Mouse (Mus musculus) neural tube, embryonic 13.5 days (tissue): ENCODE measurements around the gene Bbx. TPM values are rescaled to one million over a fixed set of nuclear protein-coding genes. Genes with fewer than 3 reads are reported as not detected.

Experiments
- ATAC-seq: fragments of 200-750 bp; cut with Nextera tagmentation; 2 replicates; pipeline ENCODE4 v1.8.0; 2017; ENCODE audit warnings: low read depth, mild to moderate bottlenecking, moderate TSS enrichment, moderate library complexity
- H3K27ac ChIP-seq: fragments of 300-500 bp; sonication (generic); replicated peaks from 2 replicates; pipeline ENCODE4 v1.5.1; 2015; ENCODE audit warnings: moderate library complexity, mild to moderate bottlenecking, inconsistent platforms
- H3K27me3 ChIP-seq: fragments of 300-500 bp; sonication (generic); 2 replicates; pipeline ENCODE4 v1.6.1; 2015; ENCODE audit warnings: mild to moderate bottlenecking, inconsistent platforms
- H3K36me3 ChIP-seq: fragments of 300-500 bp; sonication (generic); 2 replicates; pipeline ENCODE4 v1.6.1; 2015; ENCODE audit warnings: mild to moderate bottlenecking, inconsistent platforms
- H3K4me1 ChIP-seq: fragments of 300-500 bp; sonication (generic); replicated peaks from 2 replicates; pipeline ENCODE4 v1.6.1; 2015; ENCODE audit warnings: inconsistent platforms
- H3K4me2 ChIP-seq: fragments of 300-500 bp; sonication (generic); 2 replicates; pipeline ENCODE4 v1.6.1; 2015; ENCODE audit warnings: inconsistent platforms, mild to moderate bottlenecking, moderate library complexity
- H3K4me3 ChIP-seq: fragments of 300-500 bp; sonication (generic); 2 replicates; pipeline ENCODE4 v1.5.1; 2015; ENCODE audit warnings: mild to moderate bottlenecking, inconsistent platforms
- H3K9ac ChIP-seq: fragments of 300-500 bp; sonication (generic); 2 replicates; pipeline ENCODE4 v1.6.1; 2015; ENCODE audit warnings: moderate library complexity, mild to moderate bottlenecking, inconsistent platforms
- H3K9me3 ChIP-seq: fragments of 300-500 bp; sonication (generic); 2 replicates; pipeline ENCODE4 v1.6.1; 2016; ENCODE audit warnings: inconsistent platforms
- WGBS: fragments of 180-500 bp; shearing (Covaris S2); methylation state at CpG from one replicate; pipeline ENCODE4 v1.1.7; 2015; 5-methylcytosine and 5-hydroxymethylcytosine counted together
- polyA plus RNA-seq: library from polyadenylated mRNA; unstranded; fragments of >200 nt; fragmentation: Nextera tagmentation; extraction: Ambion mirVana; gene quantifications from 2 replicates; pipeline ENCODE4 v1.2.1, GENCODE M21; 2015

Bbx gene
- polyA plus RNA-seq, 1 experiment from 2014 or later, result 21.2 TPM

DNA sequence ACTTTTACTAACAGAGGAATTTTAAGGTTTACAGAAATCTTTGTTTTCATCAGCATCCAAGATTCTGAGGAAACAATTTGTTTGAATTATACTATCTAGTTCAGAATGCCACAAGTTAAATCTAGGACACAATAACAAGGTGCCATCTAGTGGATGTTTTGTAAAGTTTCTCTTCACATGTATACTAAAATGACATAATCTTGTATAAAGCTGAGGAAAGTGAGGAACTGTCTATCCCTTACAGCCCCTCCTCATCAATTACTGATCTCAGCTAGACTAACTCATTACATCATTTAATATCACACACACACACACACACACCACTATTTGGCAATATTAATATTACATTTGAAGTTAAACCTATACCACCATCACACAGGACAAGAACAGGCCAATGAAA is 125.5 kb downstream of the Bbx start:
- no peaks in the 10 kb centered on the region for H3K4me1 ChIP-seq
- no peak overlapping the region for H3K9ac ChIP-seq
- no peaks in the 10 kb centered on the region for H3K27me3 ChIP-seq
- H3K4me3 ChIP-seq, result no peak overlapping the region
- peak; percentile 27; the same call in 1 of the 2 replicates for ATAC-seq
- no peaks in the 10 kb centered on the region for H3K9me3 ChIP-seq
- H3K27ac ChIP-seq, result no peak overlapping the region
- H3K36me3 ChIP-seq, result no peaks in the 10 kb centered on the region
- H3K4me2 ChIP-seq, result no peak overlapping the region

DNA sequence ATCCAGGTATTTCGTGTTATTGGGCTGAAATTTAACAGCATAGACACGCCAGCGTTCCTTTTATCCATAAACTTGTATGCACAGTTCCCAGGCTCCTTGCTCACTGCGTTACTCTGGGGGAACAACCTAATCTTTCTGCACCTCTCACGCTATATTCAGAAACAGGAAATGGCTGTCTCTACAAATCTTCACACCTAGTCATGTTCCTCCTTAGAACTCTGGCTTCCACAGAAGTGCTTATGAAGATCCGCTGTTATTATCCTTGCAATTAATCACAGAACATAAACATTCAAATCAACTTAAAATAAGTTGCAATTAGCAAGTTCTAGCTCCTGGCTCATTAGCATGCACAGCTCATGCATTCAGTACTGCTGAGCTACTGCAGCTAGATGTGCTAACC is 127.0 kb downstream of the Bbx start:
- ATAC-seq, result no peak
- H3K36me3 ChIP-seq, result no peaks in the 10 kb centered on the region
- no peaks in the 10 kb centered on the region for H3K9me3 ChIP-seq
- H3K4me3 ChIP-seq, result no peak overlapping the region
- no peak overlapping the region for H3K4me2 ChIP-seq
- H3K9ac ChIP-seq, result no peak overlapping the region
- no peak overlapping the region for H3K27ac ChIP-seq
- WGBS, result 87% methylated on average over 6 of the region's 6 CpGs
- no peaks in the 10 kb centered on the region for H3K4me1 ChIP-seq
- no peaks in the 10 kb centered on the region for H3K27me3 ChIP-seq

DNA sequence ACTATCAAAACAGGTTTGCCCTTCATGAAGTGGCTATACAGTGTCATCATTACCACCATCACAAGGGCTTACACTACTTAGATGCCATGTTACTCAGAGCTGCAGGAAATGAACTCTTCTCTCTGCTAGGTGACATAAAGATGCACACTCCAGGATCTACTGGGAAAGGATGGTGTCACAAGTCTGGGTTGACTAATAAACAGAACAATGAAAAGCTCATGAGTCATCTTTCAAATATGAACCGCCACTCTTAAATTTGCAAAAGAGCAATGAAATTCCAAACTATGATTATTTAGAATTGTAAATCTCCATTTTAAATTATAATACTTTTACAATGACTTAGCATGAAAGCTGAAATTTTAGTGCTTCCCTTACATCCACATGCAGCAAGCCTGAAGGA is 129.6 kb downstream of the Bbx start:
- no peak; the same call in 1 of the 2 replicates for ATAC-seq
- Histone ChIP-seq H3K9ac (no peak overlapping the region), H3K4me1 (no peaks in the 10 kb centered on the region), H3K9me3 (no peaks in the 10 kb centered on the region), H3K36me3 (no peaks in the 10 kb centered on the region), H3K4me3 (no peak overlapping the region), H3K4me2 (no peak overlapping the region), H3K27ac (no peak overlapping the region), H3K27me3 (no peaks in the 10 kb centered on the region)
- 96% methylated on average over 1 of the region's 1 CpGs for WGBS

DNA sequence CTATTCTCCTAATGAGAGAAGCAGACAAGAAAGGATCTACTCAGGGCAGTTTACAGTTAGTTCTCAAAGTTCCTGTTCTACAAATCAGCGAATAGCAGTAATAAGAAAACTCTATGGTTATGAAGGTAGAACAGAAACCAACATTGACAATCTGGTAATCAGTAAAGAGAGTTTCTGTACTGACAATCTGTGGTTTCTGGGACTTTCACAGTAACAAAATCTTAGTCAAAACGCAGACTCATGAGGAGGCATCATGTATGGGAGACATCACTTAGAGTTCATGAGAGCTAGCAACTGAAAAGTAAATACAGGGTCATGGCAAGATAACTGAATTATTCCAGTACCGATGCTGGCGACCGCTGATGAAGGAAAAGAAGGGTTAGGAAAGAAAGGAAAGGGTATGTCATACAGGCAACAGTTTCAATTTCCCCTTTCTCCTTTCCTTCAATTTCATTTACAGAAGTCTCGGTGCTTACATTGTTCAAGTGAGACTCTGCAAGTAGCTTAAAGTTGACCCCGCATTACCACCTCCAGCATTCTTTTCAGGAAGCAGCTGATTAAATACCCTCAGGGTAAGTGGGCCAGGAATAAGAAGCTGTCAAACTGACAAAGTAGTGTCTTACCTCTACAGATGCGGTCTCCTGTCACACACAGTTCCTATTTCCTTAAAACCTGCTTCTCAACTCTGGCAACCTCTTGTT is 133.3 kb downstream of the Bbx start:
- H3K27ac ChIP-seq, result no peak overlapping the region
- no peak overlapping the region for H3K4me2 ChIP-seq
- H3K4me1 ChIP-seq, result no peaks in the 10 kb centered on the region
- H3K9me3 ChIP-seq, result no peaks in the 10 kb centered on the region
- no peak overlapping the region for H3K9ac ChIP-seq
- no peak for ATAC-seq
- no peaks in the 10 kb centered on the region for H3K27me3 ChIP-seq
- no peak overlapping the region for H3K4me3 ChIP-seq
- 76% methylated on average over 8 of the region's 8 CpGs for WGBS
- no peaks in the 10 kb centered on the region for H3K36me3 ChIP-seq

DNA sequence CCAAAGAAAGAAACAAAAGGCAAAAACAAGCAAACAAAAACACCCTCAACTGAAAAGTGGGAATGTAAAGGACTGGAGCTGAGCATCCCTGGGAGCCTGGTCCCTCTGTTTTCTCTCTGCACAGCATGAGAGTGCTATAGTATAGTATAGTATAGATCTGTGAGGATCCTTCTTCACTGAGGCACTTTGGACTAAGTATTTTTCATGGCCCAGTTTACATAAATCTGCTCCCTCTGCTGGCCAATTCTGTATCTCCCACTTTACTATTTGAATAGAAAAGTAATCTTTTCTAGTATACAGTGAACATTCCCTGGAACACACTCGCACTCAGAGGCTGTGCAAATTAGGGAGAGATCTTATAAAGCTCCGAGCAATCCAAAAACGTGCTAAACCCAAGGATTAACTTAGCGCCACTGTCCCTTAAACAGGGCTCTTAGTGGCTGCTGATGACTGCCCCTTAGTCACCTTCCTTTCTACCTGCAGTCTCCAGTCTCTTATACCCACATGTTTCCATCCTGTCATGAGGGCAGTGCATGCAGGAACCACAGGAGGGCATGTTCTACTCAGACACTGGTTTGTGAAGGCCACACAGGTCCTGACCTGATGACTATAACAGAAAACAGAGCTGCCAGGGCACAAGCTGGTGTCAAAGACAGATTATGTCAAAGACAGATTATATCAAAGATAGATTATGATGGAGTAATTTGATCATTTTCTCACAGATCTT is 138.5 kb downstream of the Bbx start:
- WGBS, result 89% methylated on average over 4 of the region's 4 CpGs
- H3K4me1 ChIP-seq, result no peaks in the 10 kb centered on the region

DNA sequence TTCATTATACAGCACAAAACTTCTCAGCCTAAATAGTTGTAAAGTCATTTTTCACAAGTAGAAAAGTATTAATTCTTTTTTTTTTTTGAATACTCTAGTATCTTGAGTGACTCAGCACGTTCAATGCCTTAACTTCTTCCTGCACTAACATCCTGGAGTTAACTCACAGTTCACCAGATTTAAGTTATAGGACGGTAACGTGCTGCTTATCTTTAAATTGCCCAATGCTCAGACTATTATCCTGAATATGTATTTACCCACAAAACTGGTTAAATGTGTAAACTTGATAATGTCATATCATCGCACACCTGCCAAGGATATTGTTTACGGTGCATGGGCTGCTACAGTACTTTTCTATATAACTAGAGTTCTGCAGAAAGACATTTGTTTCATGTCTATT is 139.4 kb downstream of the Bbx start:
- no peaks in the 10 kb centered on the region for H3K9me3 ChIP-seq
- no peaks in the 10 kb centered on the region for H3K36me3 ChIP-seq
- H3K4me1 ChIP-seq, result no peaks in the 10 kb centered on the region
- no peak for ATAC-seq
- no peak overlapping the region for H3K27ac ChIP-seq
- 95% methylated on average over 5 of the region's 5 CpGs for WGBS
- H3K4me3 ChIP-seq, result no peak overlapping the region
- H3K27me3 ChIP-seq, result no peaks in the 10 kb centered on the region
- H3K4me2 ChIP-seq, result no peak overlapping the region
- no peak overlapping the region for H3K9ac ChIP-seq

More for the DNA sequence above, 138.5 kb downstream of the Bbx start:
- Histone ChIP-seq H3K9me3 (no peaks in the 10 kb centered on the region), H3K36me3 (no peaks in the 10 kb centered on the region), H3K27me3 (no peaks in the 10 kb centered on the region), H3K4me2 (no peak overlapping the region), H3K9ac (no peak overlapping the region), H3K4me3 (no peak overlapping the region), H3K27ac (no peak overlapping the region)
- ATAC-seq, result no peak

DNA sequence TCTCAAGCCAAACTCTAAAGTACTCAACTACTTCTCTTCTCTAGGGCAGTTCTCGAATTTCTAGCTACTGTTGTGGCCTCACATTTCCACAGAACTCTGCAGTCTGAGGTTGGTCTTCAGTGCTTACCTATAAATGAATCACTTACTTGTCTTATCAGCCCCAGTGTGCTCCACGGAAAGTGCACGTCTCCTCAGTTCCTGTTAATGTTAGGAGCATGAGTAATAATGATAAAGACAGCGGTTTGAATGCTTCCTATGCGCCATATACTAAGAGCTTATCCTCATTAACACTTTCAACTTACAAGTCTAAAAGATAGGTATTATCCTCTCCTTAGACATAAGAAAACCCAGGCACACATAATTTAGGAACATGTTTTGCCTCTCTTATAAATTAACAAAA is 142.4 kb downstream of the Bbx start:
- no peak overlapping the region for H3K27ac ChIP-seq
- no peak for ATAC-seq
- H3K4me2 ChIP-seq, result no peak overlapping the region
- no peaks in the 10 kb centered on the region for H3K9me3 ChIP-seq
- H3K36me3 ChIP-seq, result no peaks in the 10 kb centered on the region
- 81% methylated on average over 5 of the region's 5 CpGs for WGBS
- no peaks in the 10 kb centered on the region for H3K27me3 ChIP-seq
- no peak overlapping the region for H3K4me3 ChIP-seq
- no peak overlapping the region for H3K9ac ChIP-seq
- H3K4me1 ChIP-seq, result no peaks in the 10 kb centered on the region

DNA sequence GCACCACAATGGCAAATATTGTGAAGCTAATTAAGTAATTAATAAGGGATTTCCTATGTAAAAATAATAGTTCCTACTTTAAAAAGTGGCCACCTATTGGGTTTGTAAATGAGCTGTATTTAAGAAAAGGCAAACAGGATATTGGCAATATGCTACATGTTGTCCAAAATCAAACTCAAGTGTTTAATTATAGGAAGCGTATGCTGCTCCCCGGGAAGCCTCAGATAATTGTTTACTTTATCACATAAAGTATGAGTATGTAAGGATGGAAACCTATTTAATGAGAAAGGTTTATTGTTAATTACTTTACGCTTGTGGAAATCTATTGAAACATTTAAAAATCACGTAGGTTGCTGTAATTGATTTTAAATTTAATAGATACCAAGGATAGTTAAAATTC is 159.4 kb downstream of the Bbx start:
- Histone ChIP-seq H3K4me3 (no peak overlapping the region), H3K4me1 (no peaks in the 10 kb centered on the region), H3K27me3 (no peaks in the 10 kb centered on the region), H3K9me3 (no peaks in the 10 kb centered on the region), H3K36me3 (no peaks in the 10 kb centered on the region), H3K4me2 (no peak overlapping the region), H3K27ac (no peak overlapping the region), H3K9ac (no peak overlapping the region)
- ATAC-seq, result no peak
- 66% methylated on average over 4 of the region's 4 CpGs for WGBS

DNA sequence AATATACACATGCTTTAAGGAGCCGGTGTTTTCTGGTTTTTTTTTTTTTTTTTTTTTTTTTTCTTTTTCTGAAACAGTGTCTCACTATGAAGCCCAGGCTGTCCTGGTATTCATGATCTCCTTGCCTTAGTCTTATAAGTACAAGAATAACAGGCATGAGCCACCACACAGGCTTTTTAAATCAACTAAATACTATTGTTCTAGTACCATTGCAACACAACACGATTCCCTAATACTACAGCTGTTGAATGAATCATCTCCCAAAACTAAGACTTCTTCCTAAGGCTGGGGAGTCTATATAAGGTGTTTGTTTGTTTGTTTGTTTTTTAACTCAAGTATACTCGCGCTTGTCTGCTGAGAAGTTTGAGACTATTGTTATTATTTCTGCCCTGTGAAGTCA is 169.5 kb downstream of the Bbx start:
- no peak overlapping the region for H3K9ac ChIP-seq
- H3K27me3 ChIP-seq, result no peaks in the 10 kb centered on the region
- WGBS, result 91% methylated on average over 4 of the region's 4 CpGs
- H3K9me3 ChIP-seq, result no peaks in the 10 kb centered on the region
- no peak overlapping the region for H3K4me3 ChIP-seq
- H3K4me2 ChIP-seq, result no peak overlapping the region
- H3K27ac ChIP-seq, result no peak overlapping the region
- ATAC-seq, result no peak
- no peaks in the 10 kb centered on the region for H3K36me3 ChIP-seq
- H3K4me1 ChIP-seq, result no peaks in the 10 kb centered on the region

DNA sequence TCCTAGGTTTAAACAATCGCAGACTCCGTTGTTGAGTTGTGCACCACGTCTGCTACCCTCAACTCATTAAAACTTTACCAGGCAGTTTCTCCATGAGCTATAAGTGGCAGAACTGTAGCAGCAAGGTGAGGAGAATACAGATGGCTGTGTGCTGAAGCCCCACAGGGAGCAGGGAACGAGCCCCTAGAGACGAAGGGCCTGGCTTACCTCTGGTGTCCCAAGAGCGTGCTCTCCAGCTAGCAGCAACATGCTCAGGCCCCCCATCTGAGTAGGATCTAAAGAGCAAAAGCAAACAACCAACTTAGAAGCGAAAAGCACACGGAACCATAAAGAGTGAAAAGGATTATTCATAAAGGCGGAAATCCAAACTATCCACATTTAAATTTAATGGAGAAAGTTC is 170.0 kb downstream of the Bbx start:
- Histone ChIP-seq H3K36me3 (no peaks in the 10 kb centered on the region), H3K4me2 (no peak overlapping the region), H3K4me1 (no peaks in the 10 kb centered on the region), H3K27me3 (no peaks in the 10 kb centered on the region), H3K9ac (no peak overlapping the region), H3K9me3 (no peaks in the 10 kb centered on the region), H3K4me3 (no peak overlapping the region), H3K27ac (no peak overlapping the region)
- WGBS, result 92% methylated on average over 9 of the region's 9 CpGs
- ATAC-seq, result no peak

DNA sequence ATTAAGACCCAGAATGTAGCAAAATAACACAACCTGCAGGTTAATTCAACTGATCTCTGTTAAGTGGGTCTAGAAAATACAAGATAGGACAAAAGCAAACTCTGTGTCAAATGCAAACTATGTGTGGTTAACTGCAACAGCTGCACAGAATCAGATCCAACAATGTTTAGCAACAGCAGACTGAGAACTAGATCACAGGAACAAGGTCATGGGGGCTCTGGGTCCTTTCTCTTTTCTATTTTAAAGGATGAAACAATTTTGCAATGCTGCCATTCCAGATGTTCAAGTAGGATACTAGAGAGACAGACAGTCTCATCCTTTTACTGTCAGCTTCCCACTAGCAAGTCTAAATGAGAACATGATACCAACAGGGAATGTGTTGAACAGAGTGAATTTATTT is 170.4 kb downstream of the Bbx start:
- Histone ChIP-seq H3K4me1 (no peaks in the 10 kb centered on the region), H3K9me3 (no peaks in the 10 kb centered on the region), H3K4me2 (no peak overlapping the region), H3K4me3 (no peak overlapping the region), H3K9ac (no peak overlapping the region), H3K36me3 (no peaks in the 10 kb centered on the region), H3K27ac (no peak overlapping the region), H3K27me3 (no peaks in the 10 kb centered on the region)
- ATAC-seq, result no peak

DNA sequence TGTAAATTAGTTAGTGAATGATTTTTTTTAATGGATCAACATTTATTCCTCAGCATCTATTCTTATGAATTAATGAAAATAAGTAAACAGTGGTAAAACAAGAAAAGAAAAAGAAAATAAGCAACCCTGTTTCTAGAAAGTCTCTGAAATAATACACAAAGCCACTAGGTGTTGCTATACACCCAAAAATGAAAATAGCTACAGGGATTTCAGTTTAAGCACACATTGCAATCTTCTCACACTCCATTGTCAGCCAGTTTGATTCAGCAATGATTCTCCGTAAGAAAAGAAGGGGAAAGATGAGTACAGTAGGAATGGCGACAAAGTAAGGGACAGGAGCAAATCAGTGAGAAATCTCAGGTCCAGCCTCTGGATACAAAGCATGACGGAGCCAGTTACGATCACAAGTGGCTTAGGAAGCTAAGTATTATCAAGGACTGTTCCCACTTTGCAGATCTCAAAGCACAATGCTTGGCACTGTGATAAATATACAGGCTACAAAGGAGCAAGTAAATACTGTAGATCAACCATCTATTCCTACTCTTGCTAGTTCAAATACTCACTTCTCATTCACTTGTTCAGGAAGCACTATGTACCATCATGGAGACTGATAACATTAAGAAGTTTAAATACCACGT is 177.5 kb downstream of the Bbx start:
- no peak overlapping the region for H3K9ac ChIP-seq
- no peak overlapping the region for H3K4me3 ChIP-seq
- ATAC-seq, result no peak
- 75% methylated on average over 5 of the region's 5 CpGs for WGBS
- H3K4me2 ChIP-seq, result no peak overlapping the region
- H3K4me1 ChIP-seq, result peaks cover 3% of the 10 kb centered on the region; the same call in 1 of the 2 replicates
- H3K27me3 ChIP-seq, result no peaks in the 10 kb centered on the region
- H3K9me3 ChIP-seq, result no peaks in the 10 kb centered on the region
- no peak overlapping the region for H3K27ac ChIP-seq
- H3K36me3 ChIP-seq, result no peaks in the 10 kb centered on the region
